Mouse (Mus musculus): ENCODE measurements around the gene Tbx15. TPM values are rescaled to one million over a fixed set of nuclear protein-coding genes. Genes with fewer than 3 reads are reported as not detected.

The Tbx15 gene
- polyA plus RNA-seq, 1 experiment: 3.0 TPM

DNA sequence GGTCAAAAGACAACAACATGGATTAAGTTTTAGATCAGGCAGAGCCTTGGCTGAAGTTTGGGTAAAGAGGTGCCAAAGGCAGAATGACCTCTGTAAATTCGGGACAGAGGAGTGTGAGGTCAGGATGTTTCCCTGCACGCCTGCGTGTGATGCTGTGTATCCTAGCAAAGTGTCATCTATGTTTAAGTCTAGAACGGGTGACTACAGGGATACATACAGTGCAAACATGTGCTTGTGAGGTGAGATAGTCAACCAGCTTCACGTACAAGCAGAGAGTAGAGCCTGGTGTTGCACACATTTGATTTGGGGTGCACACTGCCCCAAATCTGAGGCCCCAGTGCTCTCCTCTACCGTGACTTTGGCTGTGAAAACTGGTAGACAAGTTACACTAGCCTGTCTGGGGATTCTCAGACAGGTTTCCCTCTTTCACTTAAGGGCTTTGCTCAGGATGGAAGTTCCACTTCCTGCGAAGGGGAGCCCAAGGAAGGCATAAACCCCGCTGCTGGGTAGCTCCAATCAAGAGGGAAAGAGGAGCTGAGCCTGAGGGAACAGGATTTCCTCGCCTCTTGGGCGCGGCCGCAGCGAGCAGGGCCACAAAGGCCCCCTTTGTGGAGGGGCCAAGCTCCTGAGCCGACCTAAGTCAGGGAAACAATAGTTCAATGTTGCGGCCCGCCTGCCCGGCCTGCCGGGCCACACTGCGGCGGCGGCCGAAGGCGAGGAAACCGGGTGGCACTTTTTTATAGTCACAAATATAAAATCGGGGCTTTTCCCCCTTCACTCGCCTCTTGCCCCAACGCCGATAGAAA is 8.0 kb downstream of the Tbx15 start:
- no peak for DNase-seq
- TF ChIP-seq POLR2A (IDR thresholded peaks at IDR 0.05; ENCODE audit: borderline replicate concordance, extremely low read depth, low read depth, low read length) (no peak), CTCF (IDR thresholded peaks at IDR 0.05; ENCODE audit: insufficient read depth, low read length) (no peak)
- no peaks in the 10 kb centered on the region for H3K4me1 ChIP-seq (ENCODE audit: control insufficient read depth, insufficient read depth, low read length)
- WGBS: 6% methylated on average over 28 of the region's 28 CpGs
- no peak overlapping the region for H3K4me3 ChIP-seq (replicated peaks; ENCODE audit: extremely low read depth, low read depth, low read length)

DNA sequence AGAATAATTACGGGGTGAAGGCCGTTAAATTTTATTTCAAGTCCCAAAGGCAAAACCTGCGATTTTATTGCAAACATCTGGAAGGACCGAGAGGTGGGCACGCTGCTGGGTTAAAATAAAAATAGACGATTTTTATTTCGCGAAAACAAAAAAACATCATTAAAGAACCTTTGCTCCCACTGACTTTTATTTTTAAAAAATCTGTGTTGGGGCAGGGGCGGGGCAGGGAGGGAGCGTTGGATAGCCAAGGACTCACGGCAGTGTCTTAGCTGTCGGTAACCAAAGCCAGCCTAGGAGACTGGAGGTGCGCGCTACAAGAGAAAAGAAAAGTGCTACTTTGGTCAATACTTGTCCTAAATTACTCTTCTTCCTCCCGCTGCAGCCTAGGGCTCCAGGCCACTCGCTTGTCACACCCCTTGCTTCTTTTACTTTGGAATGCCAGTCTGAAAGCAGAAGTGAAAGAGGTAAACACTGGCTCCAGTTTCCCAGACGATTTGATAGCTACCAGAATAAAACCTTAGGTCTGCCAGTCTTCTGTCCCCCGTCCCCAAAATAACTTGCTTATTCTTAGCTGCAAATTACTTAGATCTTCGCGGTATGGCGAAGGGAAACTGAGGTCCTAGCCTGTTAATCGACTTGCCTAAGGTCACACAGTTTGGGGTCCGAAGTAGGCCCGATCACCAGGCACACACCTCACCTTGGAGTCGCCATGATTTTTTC is 8.8 kb downstream of the Tbx15 start:
- Histone ChIP-seq H3K4me1 (ENCODE audit: control insufficient read depth, insufficient read depth, low read length) (peaks cover 2% of the 10 kb centered on the region; the same call in 1 of the 2 replicates), H3K4me3 (replicated peaks; ENCODE audit: extremely low read depth, low read depth, low read length) (no peak overlapping the region)
- WGBS: 7% methylated on average over 25 of the region's 25 CpGs
- no peak for DNase-seq
- TF ChIP-seq CTCF (IDR thresholded peaks at IDR 0.05; ENCODE audit: insufficient read depth, low read length) (no peak), POLR2A (IDR thresholded peaks at IDR 0.05; ENCODE audit: borderline replicate concordance, extremely low read depth, low read depth, low read length) (no peak)

DNA sequence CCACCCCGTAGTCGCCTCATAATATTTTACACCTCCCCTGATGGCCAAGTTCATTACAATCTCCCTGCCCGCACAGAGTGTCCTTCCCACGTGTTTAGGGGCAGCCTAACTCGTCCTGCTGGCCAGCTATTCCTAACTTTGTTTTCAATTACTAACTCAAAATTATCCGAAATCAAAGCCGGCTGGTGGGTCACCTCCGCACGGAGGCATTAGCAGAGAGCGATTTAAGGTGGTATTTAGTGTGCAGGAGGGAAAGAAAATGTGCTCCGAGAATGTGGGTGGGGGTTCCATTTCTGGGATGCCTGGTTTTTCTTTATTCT is 9.3 kb downstream of the Tbx15 start:
- H3K4me3 ChIP-seq (replicated peaks; ENCODE audit: extremely low read depth, low read depth, low read length): no peak overlapping the region
- TF ChIP-seq POLR2A (IDR thresholded peaks at IDR 0.05; ENCODE audit: borderline replicate concordance, extremely low read depth, low read depth, low read length): no peak
- no peak for TF ChIP-seq CTCF (IDR thresholded peaks at IDR 0.05; ENCODE audit: insufficient read depth, low read length)
- no peak for DNase-seq
- H3K4me1 ChIP-seq (ENCODE audit: control insufficient read depth, insufficient read depth, low read length): peaks cover 3% of the 10 kb centered on the region; the same call in 1 of the 2 replicates
- WGBS: 10% methylated on average over 11 of the region's 11 CpGs

DNA sequence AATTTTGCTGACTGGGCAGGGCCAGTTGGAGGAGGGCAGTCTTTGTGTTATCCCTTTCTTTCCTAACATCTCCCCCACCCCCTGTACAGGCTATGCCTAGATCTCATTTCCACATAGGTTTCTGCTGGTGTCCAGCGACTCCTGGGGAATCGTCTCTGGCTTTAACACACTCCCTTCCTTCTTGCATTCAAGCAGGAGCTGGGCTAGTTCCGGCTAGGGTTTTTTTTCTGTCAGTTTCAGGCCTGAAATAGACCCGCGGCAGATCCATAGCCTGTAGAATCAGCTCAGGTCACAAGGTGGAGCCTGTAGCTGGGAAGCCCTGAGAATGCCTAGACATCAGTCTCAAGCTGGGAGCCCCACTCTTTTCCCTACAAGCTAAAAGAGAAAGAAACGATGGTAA is 9.7 kb downstream of the Tbx15 start:
- Histone ChIP-seq H3K4me3 (replicated peaks; ENCODE audit: extremely low read depth, low read depth, low read length) (no peak overlapping the region), H3K4me1 (ENCODE audit: control insufficient read depth, insufficient read depth, low read length) (peaks cover 3% of the 10 kb centered on the region; the same call in 1 of the 2 replicates)
- WGBS: 4% methylated on average over 6 of the region's 6 CpGs
- no peak for TF ChIP-seq POLR2A (IDR thresholded peaks at IDR 0.05; ENCODE audit: borderline replicate concordance, extremely low read depth, low read depth, low read length)
- TF ChIP-seq CTCF (IDR thresholded peaks at IDR 0.05; ENCODE audit: insufficient read depth, low read length): no peak
- DNase-seq: no peak

DNA sequence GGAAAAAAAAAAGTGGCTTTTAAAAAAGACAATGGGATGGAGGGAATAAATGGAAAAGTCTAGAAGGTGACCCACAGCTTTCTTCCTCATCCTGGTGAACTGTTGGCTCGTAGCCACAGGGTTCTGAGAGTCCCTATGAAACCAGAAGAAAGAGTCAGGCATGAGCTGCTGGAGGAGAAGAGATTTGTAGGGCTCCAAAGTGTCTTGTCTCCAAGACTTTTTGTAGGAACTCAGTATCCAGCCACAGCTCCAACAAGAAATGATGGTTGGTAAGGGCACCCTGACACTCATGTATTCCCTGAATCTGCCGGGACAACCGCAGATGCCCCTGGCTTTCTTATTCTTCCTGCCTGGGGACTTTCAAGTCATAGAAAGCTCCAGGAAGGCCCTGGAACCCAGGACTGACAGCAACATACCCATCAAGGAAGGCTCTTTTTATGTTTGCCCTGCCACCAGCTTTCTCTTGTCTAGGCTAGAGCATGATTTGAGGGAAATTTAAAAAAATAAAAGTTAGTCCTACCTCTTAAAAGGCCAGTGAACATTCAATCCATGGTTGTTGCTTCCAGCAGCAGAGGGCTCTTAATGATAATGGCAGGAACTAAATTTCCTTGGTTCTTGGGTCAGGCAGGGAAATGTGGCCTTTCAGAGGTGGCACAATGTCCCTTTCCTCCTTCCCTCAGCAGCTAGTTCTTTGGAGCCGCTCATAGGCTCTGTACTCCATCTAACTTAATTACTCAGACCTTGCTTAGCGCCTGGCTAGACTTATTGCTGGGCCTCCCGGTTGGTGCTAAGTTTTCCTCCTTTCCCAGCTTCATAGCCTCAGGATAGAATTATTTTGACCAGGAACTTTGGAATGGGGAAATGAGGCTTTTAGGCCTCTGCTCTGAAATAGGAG is 11.3 kb downstream of the Tbx15 start:
- Histone ChIP-seq H3K4me3 (replicated peaks; ENCODE audit: extremely low read depth, low read depth, low read length) (no peak overlapping the region), H3K4me1 (ENCODE audit: control insufficient read depth, insufficient read depth, low read length) (peaks cover 3% of the 10 kb centered on the region; the same call in 1 of the 2 replicates)
- no peak for TF ChIP-seq POLR2A (IDR thresholded peaks at IDR 0.05; ENCODE audit: borderline replicate concordance, extremely low read depth, low read depth, low read length)
- no peak for DNase-seq
- 32% methylated on average over 6 of the region's 6 CpGs for WGBS

DNA sequence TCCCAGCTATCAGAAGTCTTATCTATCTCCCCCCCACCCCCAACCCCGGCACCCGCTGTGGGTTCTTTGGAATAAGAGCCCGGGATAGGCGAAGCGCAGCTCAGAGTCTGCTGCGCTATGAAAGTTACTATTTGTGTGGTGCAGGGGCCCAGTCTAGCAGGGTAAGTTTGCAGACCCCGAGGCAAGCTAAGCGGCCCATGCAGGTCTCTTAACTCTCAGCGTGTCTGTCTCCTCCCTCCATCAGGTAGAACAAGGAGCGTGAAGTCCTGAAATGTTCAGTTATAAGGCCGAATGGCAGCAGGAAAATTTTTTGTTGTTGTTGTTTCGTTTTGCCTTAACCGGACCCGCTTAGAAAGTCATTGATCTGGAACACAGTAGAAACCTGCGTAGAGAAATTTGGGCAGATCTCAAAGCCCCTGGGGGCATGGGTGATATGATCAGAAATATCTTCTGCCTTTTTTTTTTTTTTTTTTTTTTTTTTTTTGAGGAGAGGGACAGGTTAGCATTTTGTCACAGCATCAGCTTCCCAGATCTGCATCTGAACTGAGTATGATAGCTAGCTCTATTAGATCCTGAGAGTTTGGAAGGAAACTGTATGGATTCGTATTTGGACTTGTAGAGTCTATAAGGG is 12.4 kb downstream of the Tbx15 start:
- 9% methylated on average over 16 of the region's 16 CpGs for WGBS
- no peak for TF ChIP-seq POLR2A (IDR thresholded peaks at IDR 0.05; ENCODE audit: borderline replicate concordance, extremely low read depth, low read depth, low read length)
- TF ChIP-seq CTCF (IDR thresholded peaks at IDR 0.05; ENCODE audit: insufficient read depth, low read length): no peak
- Histone ChIP-seq H3K4me3 (replicated peaks; ENCODE audit: extremely low read depth, low read depth, low read length) (no peak overlapping the region), H3K4me1 (ENCODE audit: control insufficient read depth, insufficient read depth, low read length) (peaks cover 3% of the 10 kb centered on the region; the same call in 1 of the 2 replicates)
- no peak for DNase-seq

DNA sequence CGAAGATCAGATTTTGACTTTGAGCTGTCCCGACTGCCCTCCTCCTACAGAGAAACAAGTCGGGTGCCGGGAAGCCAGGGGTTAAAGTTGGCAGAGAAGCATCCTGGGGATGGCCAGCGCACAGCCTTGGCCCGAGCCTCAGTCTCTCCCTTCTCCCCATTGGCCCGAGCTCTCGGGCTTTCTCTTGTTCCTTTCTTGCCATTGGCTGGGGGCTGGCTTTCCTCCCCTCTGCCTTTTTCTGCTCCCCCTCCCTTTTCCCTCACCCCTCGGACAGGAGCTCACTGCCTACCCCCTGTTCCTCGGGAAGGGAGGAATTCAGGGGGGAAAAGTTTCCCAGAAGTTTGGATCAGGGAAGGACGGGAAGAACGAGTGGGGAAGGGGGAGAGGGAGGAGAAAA is 12.9 kb downstream of the Tbx15 start:
- Histone ChIP-seq H3K4me1 (ENCODE audit: control insufficient read depth, insufficient read depth, low read length) (peaks cover 3% of the 10 kb centered on the region; the same call in 1 of the 2 replicates), H3K4me3 (replicated peaks; ENCODE audit: extremely low read depth, low read depth, low read length) (no peak overlapping the region)
- WGBS: 3% methylated on average over 12 of the region's 12 CpGs
- no peak for DNase-seq
- TF ChIP-seq POLR2A (IDR thresholded peaks at IDR 0.05; ENCODE audit: borderline replicate concordance, extremely low read depth, low read depth, low read length) (no peak), CTCF (IDR thresholded peaks at IDR 0.05; ENCODE audit: insufficient read depth, low read length) (no peak)

DNA sequence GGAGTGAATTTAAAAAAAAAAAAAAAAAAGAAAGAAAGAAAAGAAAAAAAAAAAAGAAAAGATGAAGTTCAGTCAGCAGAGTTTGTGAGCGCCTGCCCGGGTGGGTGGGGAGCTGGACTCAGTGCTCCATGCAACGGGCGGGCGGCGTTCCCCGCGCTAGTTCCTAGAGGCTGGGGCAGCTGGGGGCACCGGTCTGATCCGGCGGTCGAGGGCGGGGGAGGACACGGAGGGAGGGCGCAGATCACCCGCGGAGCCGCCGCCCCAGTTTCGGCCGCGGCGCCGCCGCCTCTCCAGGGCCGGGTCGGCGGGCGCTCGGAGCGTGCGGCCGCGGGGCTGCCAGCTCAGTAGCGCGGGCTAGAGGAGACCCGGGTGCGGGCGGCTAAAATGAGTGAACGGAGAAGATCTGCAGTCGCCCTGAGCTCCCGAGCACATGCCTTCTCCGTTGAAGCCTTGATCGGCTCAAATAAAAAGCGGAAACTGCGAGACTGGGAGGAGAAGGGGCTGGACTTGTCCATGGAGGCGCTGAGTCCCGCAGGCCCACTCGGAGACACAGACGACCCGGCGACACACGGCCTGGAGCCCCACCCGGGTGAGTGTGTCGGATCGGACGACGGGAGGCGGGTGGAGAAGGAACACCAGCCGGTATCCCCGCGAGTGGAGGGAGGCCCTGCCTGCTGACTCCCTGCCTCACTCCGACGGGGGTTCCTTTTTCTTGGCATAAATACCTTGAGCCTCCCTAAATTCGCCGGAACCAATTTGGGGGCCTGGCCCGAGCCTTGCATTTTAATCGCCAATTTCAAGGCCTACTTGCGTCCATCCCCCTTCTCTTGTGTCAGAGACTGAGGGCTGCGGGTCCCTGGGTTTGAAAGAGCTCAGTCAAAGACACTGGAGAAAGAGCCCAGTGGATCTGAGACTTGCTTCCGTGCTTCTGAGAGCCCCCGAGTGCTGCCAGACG is 13.6 kb downstream of the Tbx15 start:
- 2% methylated on average over 73 of the region's 73 CpGs for WGBS
- TF ChIP-seq POLR2A (IDR thresholded peaks at IDR 0.05; ENCODE audit: borderline replicate concordance, extremely low read depth, low read depth, low read length) (no peak), CTCF (IDR thresholded peaks at IDR 0.05; ENCODE audit: insufficient read depth, low read length) (no peak)
- H3K4me1 ChIP-seq (ENCODE audit: control insufficient read depth, insufficient read depth, low read length): peaks cover 3% of the 10 kb centered on the region; the same call in 1 of the 2 replicates
- peak overlapping the region; percentile 36 for H3K4me3 ChIP-seq (replicated peaks; ENCODE audit: extremely low read depth, low read depth, low read length)
- DNase-seq: peak; percentile 44

Measured in lung, adult 2 months (tissue).